Mouse (Mus musculus): ENCODE results near the gene Cacna1c.
"Not testable (repeated sequence)": the region's sequence is repeated elsewhere in the genome, so short reads cannot be mapped to it uniquely, and the experiment has no call there.

Gene Cacna1c

GRCm38 (mm10) chr6:118639816-118640215, 556.4 kb downstream of the Cacna1c start:
- no peak for DNase-seq

GRCm38 (mm10) chr6:118638911-118639310, 557.3 kb downstream of the Cacna1c start:
- DNase-seq = no peak

- DNase-seq = peak; percentile 61
Measured at GRCm38 (mm10) chr6:118632491-118632890, 563.7 kb downstream of the Cacna1c start.

- no peak for DNase-seq
Measured at GRCm38 (mm10) chr6:118630006-118630405, 566.2 kb downstream of the Cacna1c start.

GRCm38 (mm10) chr6:118626246-118626645, 570.0 kb downstream of the Cacna1c start:
- no peak for DNase-seq

- DNase-seq = no peak
Measured at GRCm38 (mm10) chr6:118623609-118624008, 572.6 kb downstream of the Cacna1c start.

- DNase-seq = peak; percentile 29
Measured at GRCm38 (mm10) chr6:118621866-118622265, 574.4 kb downstream of the Cacna1c start.

GRCm38 (mm10) chr6:118621406-118621805, 574.8 kb downstream of the Cacna1c start:
- no peak for DNase-seq

GRCm38 (mm10) chr6:118608906-118609305, 587.3 kb downstream of the Cacna1c start:
- no peak for DNase-seq

- DNase-seq = no peak
Measured at GRCm38 (mm10) chr6:118605974-118606373, 590.2 kb downstream of the Cacna1c start.

GRCm38 (mm10) chr6:118603825-118604224, 592.4 kb downstream of the Cacna1c start:
- no peak for DNase-seq

- DNase-seq = no peak
Measured at GRCm38 (mm10) chr6:118595681-118596055, 600.5 kb downstream of the Cacna1c start.

- no peak for DNase-seq
Measured at GRCm38 (mm10) chr6:118594833-118595680, 601.2 kb downstream of the Cacna1c start.

- no peak for DNase-seq
Measured at GRCm38 (mm10) chr6:118594070-118594469, 602.1 kb downstream of the Cacna1c start.

- DNase-seq = no peak
Measured at GRCm38 (mm10) chr6:118593377-118594061, 602.7 kb downstream of the Cacna1c start.

- DNase-seq = no peak
Measured at GRCm38 (mm10) chr6:118592662-118593376, 603.4 kb downstream of the Cacna1c start.

GRCm38 (mm10) chr6:118578741-118579140, 617.5 kb downstream of the Cacna1c start:
- not testable (repeated sequence) for DNase-seq

GRCm38 (mm10) chr6:118574351-118574750, 621.9 kb downstream of the Cacna1c start:
- DNase-seq = no peak

- DNase-seq = no peak
Measured at GRCm38 (mm10) chr6:118567816-118568215, 628.4 kb downstream of the Cacna1c start.

GRCm38 (mm10) chr6:118561745-118562609, 634.2 kb downstream of the Cacna1c start, which contains the start of gene Ankrd26:
Gene Ankrd26, minus strand, starts transcription at chr6:118562226.
- DNase-seq = peak; percentile 90

- no peak for DNase-seq
Measured at GRCm38 (mm10) chr6:118561225-118561624, 635.0 kb downstream of the Cacna1c start.

- no peak for DNase-seq
Measured at GRCm38 (mm10) chr6:118538627-118539026, 657.6 kb downstream of the Cacna1c start.
